In the genomic region with DNA sequence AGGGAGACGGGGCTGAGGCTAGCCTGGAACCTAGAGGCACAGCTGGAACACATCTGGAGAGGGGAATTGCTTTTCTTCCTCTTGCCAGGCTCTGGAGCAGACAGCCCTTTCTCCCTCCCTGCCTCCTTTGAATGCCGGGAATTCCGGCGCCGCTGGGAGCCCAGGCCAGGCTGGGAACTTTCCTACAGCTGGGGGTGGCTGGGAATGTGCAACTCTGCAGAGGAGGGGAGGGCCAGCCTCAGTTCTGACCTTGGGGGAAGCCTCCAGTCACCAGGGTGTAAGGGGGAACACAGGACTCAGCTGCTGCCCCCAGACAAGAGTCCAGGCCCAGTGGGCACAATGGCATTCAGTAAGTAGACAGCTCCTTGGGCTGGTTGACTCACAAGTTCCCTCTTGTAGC, we compare ENCODE assay signal across 8 mouse cellular contexts. TPM values are rescaled to one million over a fixed set of nuclear protein-coding genes. Genes with fewer than 3 reads are reported as not detected.
DNase-seq lines count a peak whose midpoint lies in the region; ATAC-seq and TF ChIP-seq lines count a peak whose summit lies in the region.

No protein-coding gene starts in this region.

- WGBS in heart, postnatal 0 days: 2% methylated on average over 5 of the region's 5 CpGs
- 0% methylated on average over 5 of the region's 5 CpGs for WGBS in midbrain, embryonic 16.5 days
- WGBS in thymus, adult 2 months: 92% methylated on average over 5 of the region's 5 CpGs

- peaks cover 71% of the 10 kb centered on the region for H3K36me3 ChIP-seq in E14TG2a.4 (ENCODE audit: insufficient read depth, low read length)
- H3K36me3 ChIP-seq in heart, postnatal 0 days (replicated peaks; ENCODE audit: control insufficient read depth, insufficient read depth, low read length): peaks cover 56% of the 10 kb centered on the region
- peaks cover 6% of the 10 kb centered on the region; the same call in 1 of the 2 replicates for H3K36me3 ChIP-seq in midbrain, embryonic 16.5 days (ENCODE audit: control insufficient read depth, insufficient read depth, low read length)
- H3K36me3 ChIP-seq in thymus, adult 2 months (ENCODE audit: control insufficient read depth, insufficient read depth, low read length): peaks cover 36% of the 10 kb centered on the region

- H3K9ac ChIP-seq in heart, postnatal 0 days (replicated peaks; ENCODE audit: low read depth, low read length): no peak overlapping the region
- H3K9ac ChIP-seq in midbrain, embryonic 16.5 days (ENCODE audit: low read depth, low read length): no peak overlapping the region

- peak; percentile 70 for DNase-seq in embryo, embryonic 10.5 days (ENCODE audit: low spot score)
- peak; percentile 73 for DNase-seq in heart, postnatal 0 days (ENCODE audit: low spot score)
- DNase-seq in kidney, postnatal 25 days: peak; percentile 71 to 80
- DNase-seq in cerebellum, postnatal 10 days: no peak
- no peak for DNase-seq in thymus, adult 2 months

- 0 out of 2 replicates have a peak overlapping the region, but pooled peaks have one; percentile 0 for H3K4me2 ChIP-seq in heart, postnatal 0 days (ENCODE audit: low read depth, low read length)
- H3K4me2 ChIP-seq in midbrain, embryonic 16.5 days (ENCODE audit: low read length): no peak overlapping the region

- TF ChIP-seq POLR2A in thymus, adult 2 months (IDR thresholded peaks at IDR 0.05; ENCODE audit: control insufficient read depth, extremely low read depth, insufficient read depth, low read length, poor library complexity): no peak

- H3K4me1 ChIP-seq in E14TG2a.4 (replicated peaks; ENCODE audit: low read depth, low read length): peaks cover 72% of the 10 kb centered on the region
- peaks cover 15% of the 10 kb centered on the region for H3K4me1 ChIP-seq in heart, postnatal 0 days (ENCODE audit: control insufficient read depth, insufficient read depth)
- peaks cover 9% of the 10 kb centered on the region for H3K4me1 ChIP-seq in midbrain, embryonic 16.5 days (ENCODE audit: control insufficient read depth, insufficient read depth, low read length)
- peaks cover 6% of the 10 kb centered on the region for H3K4me1 ChIP-seq in thymus, adult 2 months (replicated peaks; ENCODE audit: control insufficient read depth, insufficient read depth, low read length)

- ATAC-seq in heart, postnatal 0 days (ENCODE audit: insufficient read depth, low read depth): peak; percentile 76
- no peak for ATAC-seq in midbrain, embryonic 16.5 days
- ATAC-seq in activated CD4-positive, CD25-positive, alpha-beta regulatory T cell, adult 4 months: no peak

- peaks cover 7% of the 10 kb centered on the region for H3K9me3 ChIP-seq in E14TG2a.4 (ENCODE audit: low read length)
- H3K9me3 ChIP-seq in heart, postnatal 0 days (replicated peaks; ENCODE audit: control insufficient read depth, low read length): no peaks in the 10 kb centered on the region
- H3K9me3 ChIP-seq in midbrain, embryonic 16.5 days (replicated peaks; ENCODE audit: control insufficient read depth, low read length, poor library complexity, severe bottlenecking): no peaks in the 10 kb centered on the region

- H3K27me3 ChIP-seq in E14TG2a.4 (ENCODE audit: insufficient read depth, low read length): peaks cover 16% of the 10 kb centered on the region; the same call in 1 of the 2 replicates
- no peaks in the 10 kb centered on the region for H3K27me3 ChIP-seq in heart, postnatal 0 days (ENCODE audit: control insufficient read depth, insufficient read depth, low read length)
- no peaks in the 10 kb centered on the region for H3K27me3 ChIP-seq in midbrain, embryonic 16.5 days (ENCODE audit: control insufficient read depth, insufficient read depth, low read depth, low read length)
- H3K27me3 ChIP-seq in thymus, adult 2 months (ENCODE audit: control insufficient read depth, insufficient read depth, low read length): no peaks in the 10 kb centered on the region

- H3K4me3 ChIP-seq in E14TG2a.4 (replicated peaks; ENCODE audit: low read length): peak overlapping the region; percentile 17; the same call in 1 of the 2 replicates
- H3K4me3 ChIP-seq in heart, postnatal 0 days (ENCODE audit: low read depth, low read length): no peak overlapping the region
- H3K4me3 ChIP-seq in midbrain, embryonic 16.5 days (ENCODE audit: low read depth, low read length): no peak overlapping the region
- no peak overlapping the region for H3K4me3 ChIP-seq in thymus, adult 2 months (ENCODE audit: control insufficient read depth, insufficient read depth, low read length)

- no peak for TF ChIP-seq CTCF in E14TG2a.4 (conservative IDR thresholded peaks at IDR 0.05; ENCODE audit: low read length)
- no peak for TF ChIP-seq CTCF in heart, postnatal 0 days (IDR thresholded peaks at IDR 0.05; ENCODE audit: low read depth)
- TF ChIP-seq CTCF in thymus, adult 2 months (IDR thresholded peaks at IDR 0.05; ENCODE audit: borderline replicate concordance, control insufficient read depth, extremely low read depth, insufficient read depth, low read length, poor library complexity): no peak

- H3K27ac ChIP-seq in heart, postnatal 0 days (ENCODE audit: low read depth): peak overlapping the region; percentile 82
- H3K27ac ChIP-seq in midbrain, embryonic 16.5 days (ENCODE audit: low read length): peak overlapping the region; percentile 24; the same call in 1 of the 2 replicates
- H3K27ac ChIP-seq in thymus, adult 2 months (ENCODE audit: control insufficient read depth, insufficient read depth, low read length): no peak overlapping the region

- no peak for TF ChIP-seq EP300 in heart, postnatal 0 days (IDR thresholded peaks at IDR 0.05; ENCODE audit: low read depth)

RNA-seq across cellular contexts. Expression of a gene that starts 6.5 kb away (rescaled TPM):
- 145 and 161 TPM in 2 replicates for total RNA-seq in heart, postnatal 0 days (2014; rRNA removed; ENCODE audit: low replicate concordance)
- polyA plus RNA-seq in heart, postnatal 0 days (2015; fragmentation: Nextera tagmentation; extraction: Ambion mirVana): 481 and 513 TPM in 2 replicates
- 414 and 435 TPM in 2 replicates for polyA plus RNA-seq in midbrain, embryonic 16.5 days (2015; fragmentation: Nextera tagmentation; extraction: Ambion mirVana)
- polyA plus RNA-seq in activated CD4-positive, CD25-positive, alpha-beta regulatory T cell, adult 4 months (2017; shearing (Covaris generic)): 1,000 to 10,000 TPM; 1,380 to 1,513 TPM
- polyA plus RNA-seq in thymus, adult 2 months (2012; rRNA removed): 1,733 and 1,891 TPM in 2 replicates

RNA-seq across cellular contexts. Expression of a gene that starts 15.4 kb away (rescaled TPM):
- 23.5 and 41.7 TPM in 2 replicates for total RNA-seq in heart, postnatal 0 days (2014; rRNA removed; ENCODE audit: low replicate concordance)
- polyA plus RNA-seq in heart, postnatal 0 days (2015; fragmentation: Nextera tagmentation; extraction: Ambion mirVana): 11.8 and 13.7 TPM in 2 replicates
- 22.9 and 23.1 TPM in 2 replicates for polyA plus RNA-seq in midbrain, embryonic 16.5 days (2015; fragmentation: Nextera tagmentation; extraction: Ambion mirVana)
- polyA plus RNA-seq in activated CD4-positive, CD25-positive, alpha-beta regulatory T cell, adult 4 months (2017; shearing (Covaris generic)): 10 to 100 TPM; 61.5 to 70.3 TPM
- 187 and 211 TPM in 2 replicates for polyA plus RNA-seq in thymus, adult 2 months (2012; rRNA removed)

RNA-seq across cellular contexts. Expression of a gene that starts 18.4 kb away (rescaled TPM):
- 52.3 and 71.4 TPM in 2 replicates for total RNA-seq in heart, postnatal 0 days (2014; rRNA removed; ENCODE audit: low replicate concordance)
- 36.4 and 36.6 TPM in 2 replicates for polyA plus RNA-seq in heart, postnatal 0 days (2015; fragmentation: Nextera tagmentation; extraction: Ambion mirVana)
- 108 and 111 TPM in 2 replicates for polyA plus RNA-seq in midbrain, embryonic 16.5 days (2015; fragmentation: Nextera tagmentation; extraction: Ambion mirVana)
- 100 to 1,000 TPM in 1 of 2 experiments, 10 to 100 TPM in 1; 68.7 to 110 TPM for polyA plus RNA-seq in activated CD4-positive, CD25-positive, alpha-beta regulatory T cell, adult 4 months (2017; shearing (Covaris generic))
- polyA plus RNA-seq in thymus, adult 2 months (2012; rRNA removed): 241 and 245 TPM in 2 replicates

RNA-seq across cellular contexts. Expression of a gene that starts 23.1 kb away (rescaled TPM):
- 10.8 and 19.2 TPM in 2 replicates for total RNA-seq in heart, postnatal 0 days (2014; rRNA removed; ENCODE audit: low replicate concordance)
- 12.5 and 13.6 TPM in 2 replicates for polyA plus RNA-seq in heart, postnatal 0 days (2015; fragmentation: Nextera tagmentation; extraction: Ambion mirVana)
- polyA plus RNA-seq in midbrain, embryonic 16.5 days (2015; fragmentation: Nextera tagmentation; extraction: Ambion mirVana): 2.9 and 3.3 TPM in 2 replicates
- 100 to 1,000 TPM; 107 to 125 TPM for polyA plus RNA-seq in activated CD4-positive, CD25-positive, alpha-beta regulatory T cell, adult 4 months (2017; shearing (Covaris generic))
- 152 and 159 TPM in 2 replicates for polyA plus RNA-seq in thymus, adult 2 months (2012; rRNA removed)

RNA-seq across cellular contexts. Expression of a gene that starts 35.5 kb away (rescaled TPM):
- 42.1 and 51.4 TPM in 2 replicates for total RNA-seq in heart, postnatal 0 days (2014; rRNA removed; ENCODE audit: low replicate concordance)
- 44.1 and 45.8 TPM in 2 replicates for polyA plus RNA-seq in heart, postnatal 0 days (2015; fragmentation: Nextera tagmentation; extraction: Ambion mirVana)
- polyA plus RNA-seq in midbrain, embryonic 16.5 days (2015; fragmentation: Nextera tagmentation; extraction: Ambion mirVana): 39.6 and 40.3 TPM in 2 replicates
- 10 to 100 TPM; 29.7 to 30.6 TPM for polyA plus RNA-seq in activated CD4-positive, CD25-positive, alpha-beta regulatory T cell, adult 4 months (2017; shearing (Covaris generic))
- 56.0 and 65.3 TPM in 2 replicates for polyA plus RNA-seq in thymus, adult 2 months (2012; rRNA removed)

Comparison
In these comparisons a context has a peak if more than half of its experiments do, and no peak if none do; other contexts are left out.
1. DNase-seq: peak in embryo, embryonic 10.5 days (single experiment), heart, postnatal 0 days (single experiment) and kidney, postnatal 25 days (2 of 2); none in cerebellum, postnatal 10 days (0 of 2) and thymus, adult 2 months (single experiment).